Mouse (Mus musculus) thymus, adult 2 months (tissue): ENCODE measurements around the gene Mdfic. TPM values are rescaled to one million over a fixed set of nuclear protein-coding genes. Genes with fewer than 3 reads are reported as not detected.
"Not testable (repeated sequence)": the region's sequence is repeated elsewhere in the genome, so short reads cannot be mapped to it uniquely, and the experiment has no call there.

ENCODE experiments used
- DNase-seq: peaks from one replicate; pipeline ENCODE4 v3.0.0; 2021
- H3K27ac ChIP-seq: fragments of 200-500 bp; 2 replicates; pipeline ENCODE4 v1.5.1; 2012; ENCODE audit warnings: low read length, control low read depth; ENCODE audit not compliant: control insufficient read depth, insufficient read depth
- H3K27me3 ChIP-seq: fragments of 200-500 bp; 2 replicates; pipeline ENCODE4 v1.6.1; 2012; ENCODE audit warnings: mild to moderate bottlenecking, low read length, moderate library complexity, mixed read lengths; ENCODE audit not compliant: control insufficient read depth, insufficient read depth
- H3K36me3 ChIP-seq: fragments of 200-500 bp; 2 replicates; pipeline ENCODE4 v1.6.1; 2012; ENCODE audit warnings: mild to moderate bottlenecking, low read length, moderate library complexity; ENCODE audit not compliant: control insufficient read depth, insufficient read depth
- H3K4me1 ChIP-seq: fragments of 200-500 bp; replicated peaks from 2 replicates; pipeline ENCODE4 v1.6.1; 2012; ENCODE audit warnings: low read length; ENCODE audit not compliant: control insufficient read depth, insufficient read depth
- H3K4me3 ChIP-seq: fragments of 200-500 bp; 2 replicates; pipeline ENCODE4 v1.5.1; 2012; ENCODE audit warnings: mild to moderate bottlenecking, low read length, control low read depth, moderate library complexity; ENCODE audit not compliant: control insufficient read depth, insufficient read depth
- CTCF ChIP-seq: fragments of 200-500 bp; IDR thresholded peaks from 2 replicates; pipeline ENCODE4 v1.5.1; 2012; ENCODE audit warnings: mild to moderate bottlenecking, control low read depth, low read length, moderate library complexity, borderline replicate concordance; ENCODE audit not compliant: control insufficient read depth, poor library complexity, insufficient read depth; ENCODE audit errors: extremely low read depth
- POLR2A ChIP-seq: fragments of 200-500 bp; IDR thresholded peaks from 2 replicates; pipeline ENCODE4 v1.6.1; 2012; ENCODE audit warnings: mild to moderate bottlenecking, low read length, control low read depth, moderate library complexity; ENCODE audit not compliant: control insufficient read depth, poor library complexity, insufficient read depth; ENCODE audit errors: extremely low read depth
- WGBS: fragments of 180-500 bp; shearing (Covaris S2); methylation state at CpG from one replicate; pipeline ENCODE4 v1.1.7; 2018; 5-methylcytosine and 5-hydroxymethylcytosine counted together
- polyA plus RNA-seq: library from polyadenylated mRNA; depleted of rRNA; stranded (reverse); fragments of >200 nt; gene quantifications from 2 replicates; pipeline ENCODE4 v1.2.3, GENCODE M21; 2012

The Mdfic gene
- polyA plus RNA-seq, 1 experiment = 6.2 TPM

GRCm38 (mm10) chr6:15714996-15715844 lies 5.2 kb upstream of the Mdfic start:
- DNase-seq = no peak
- H3K4me3 ChIP-seq = no peak overlapping the region
- no peaks in the 10 kb centered on the region for H3K36me3 ChIP-seq
- no peaks in the 10 kb centered on the region for H3K27me3 ChIP-seq
- H3K4me1 ChIP-seq = 0 out of 2 replicates have a peak, but pooled peaks cover under 1% of the 10 kb centered on the region
- no peak overlapping the region for H3K27ac ChIP-seq
- 68% methylated on average over 2 of the region's 2 CpGs for WGBS
- TF ChIP-seq CTCF = no peak
- TF ChIP-seq POLR2A = no peak

DNA sequence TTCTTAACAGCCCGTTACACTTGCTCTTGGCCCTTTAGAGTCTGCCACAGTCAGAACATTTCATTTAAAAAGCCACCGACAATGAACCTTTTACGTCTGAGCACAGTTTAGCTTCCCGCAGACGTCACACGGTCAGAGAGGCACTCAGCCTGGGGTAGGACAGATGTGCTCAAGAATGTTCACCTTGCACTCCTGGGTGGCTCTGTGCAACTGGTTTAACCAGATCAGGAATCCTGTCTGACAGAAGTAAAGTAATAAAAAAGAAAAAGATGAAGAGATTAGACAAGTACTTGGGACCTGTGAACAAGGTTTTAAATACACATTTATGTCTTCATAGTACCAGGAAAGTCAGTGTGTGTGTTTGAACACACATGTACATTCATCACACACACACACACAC lies 542 bp upstream of the Mdfic start:
- no peak for TF ChIP-seq CTCF
- TF ChIP-seq POLR2A = no peak
- no peak for DNase-seq

DNA sequence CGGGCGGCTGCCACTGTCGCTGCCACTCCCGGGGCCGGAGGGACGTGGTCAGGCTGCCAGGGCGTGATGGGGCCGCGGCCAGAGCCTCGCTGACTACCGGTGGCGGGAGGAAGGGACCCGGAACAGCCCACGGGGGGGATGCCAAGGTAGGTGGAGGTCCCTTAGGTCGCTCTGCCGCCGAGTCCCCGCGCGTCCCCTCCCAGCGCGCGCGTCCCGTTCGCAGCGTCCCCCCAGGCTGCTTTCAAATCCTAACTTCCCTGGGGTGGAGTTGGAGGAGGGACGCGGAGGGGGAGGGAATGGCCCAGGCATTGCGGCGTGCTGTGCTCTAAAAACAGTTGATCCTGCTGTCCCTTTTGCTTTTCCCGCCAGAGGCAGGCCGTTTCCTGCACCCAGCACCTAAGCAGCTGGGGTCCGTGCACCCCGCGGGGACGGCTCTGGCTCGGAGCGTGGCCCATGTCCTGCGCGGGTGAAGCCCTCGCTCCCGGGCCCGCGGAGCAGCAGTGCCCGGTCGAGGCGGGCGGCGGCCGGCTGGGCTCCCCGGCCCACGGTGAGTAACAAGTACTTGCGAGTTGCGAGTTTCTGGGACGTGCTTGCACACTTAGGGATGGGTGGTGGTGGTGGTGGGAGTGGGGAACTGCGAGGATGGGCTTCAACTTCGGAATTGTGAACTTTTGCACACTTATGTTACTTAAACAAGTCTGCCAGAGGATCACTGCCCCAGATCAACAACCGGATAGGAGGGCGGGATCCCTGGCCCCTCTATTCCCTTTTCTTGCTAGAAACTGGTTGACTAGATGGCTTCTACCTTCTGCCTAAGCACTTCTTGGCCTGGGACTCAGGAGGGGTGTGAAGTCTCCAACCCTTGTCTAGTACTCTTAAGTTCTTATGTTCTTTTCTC lies 606 bp downstream of the Mdfic start:
- H3K36me3 ChIP-seq = no peaks in the 10 kb centered on the region
- H3K27me3 ChIP-seq = no peaks in the 10 kb centered on the region
- peak; percentile 50 for DNase-seq
- under 1% methylated on average over 60 of the region's 60 CpGs for WGBS
- no peak overlapping the region for H3K27ac ChIP-seq
- H3K4me3 ChIP-seq = peak overlapping the region; percentile 69
- H3K4me1 ChIP-seq = peaks cover 8% of the 10 kb centered on the region
- no peak; the same call in 1 of the 2 replicates for TF ChIP-seq POLR2A
- no peak for TF ChIP-seq CTCF

More for the DNA sequence above, 542 bp upstream of the Mdfic start:
- Histone ChIP-seq H3K4me3 (no peak overlapping the region), H3K36me3 (no peaks in the 10 kb centered on the region), H3K27me3 (no peaks in the 10 kb centered on the region), H3K4me1 (peaks cover 8% of the 10 kb centered on the region), H3K27ac (no peak overlapping the region)
- 91% methylated on average over 6 of the region's 6 CpGs for WGBS

GRCm38 (mm10) chr6:15721716-15722031 lies 1.2 kb downstream of the Mdfic start:
- TF ChIP-seq CTCF = no peak
- no peak for TF ChIP-seq POLR2A
- DNase-seq = no peak
- 52% methylated on average over 5 of the region's 5 CpGs for WGBS
- peaks cover 8% of the 10 kb centered on the region for H3K4me1 ChIP-seq
- H3K4me3 ChIP-seq = no peak overlapping the region
- no peaks in the 10 kb centered on the region for H3K27me3 ChIP-seq
- no peaks in the 10 kb centered on the region for H3K36me3 ChIP-seq
- H3K27ac ChIP-seq = no peak overlapping the region

DNA sequence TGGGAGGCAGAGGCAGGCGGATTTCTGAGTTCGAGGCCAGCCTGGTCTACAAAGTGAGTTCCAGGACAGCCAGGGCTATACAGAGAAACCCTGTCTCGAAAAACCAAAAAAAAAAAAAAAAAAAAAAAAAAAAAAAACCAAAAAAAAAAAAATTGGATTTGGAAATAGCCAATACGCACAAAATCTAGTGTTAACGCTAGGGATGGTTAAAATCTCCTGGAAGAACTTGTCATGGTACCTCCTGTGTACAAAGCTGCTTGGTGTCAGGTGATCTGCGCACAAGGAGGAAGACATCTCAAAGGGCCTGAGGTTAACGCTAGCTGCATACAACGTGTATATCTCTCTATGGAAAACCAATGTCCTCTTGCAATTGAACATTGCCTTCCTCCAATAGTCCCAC lies 2.2 kb downstream of the Mdfic start:
- not testable (repeated sequence) for H3K4me1 ChIP-seq, H3K36me3 ChIP-seq, H3K27ac ChIP-seq, H3K27me3 ChIP-seq, H3K4me3 ChIP-seq, DNase-seq
- WGBS = 91% methylated on average over 7 of the region's 8 CpGs

- no peak overlapping the region for H3K4me3 ChIP-seq
- WGBS = 96% methylated on average over 4 of the region's 4 CpGs
- TF ChIP-seq POLR2A = no peak
- TF ChIP-seq CTCF = no peak
- no peaks in the 10 kb centered on the region for H3K36me3 ChIP-seq
- no peak for DNase-seq
- no peak overlapping the region for H3K27ac ChIP-seq
- peaks cover 8% of the 10 kb centered on the region for H3K4me1 ChIP-seq
- no peaks in the 10 kb centered on the region for H3K27me3 ChIP-seq
Observed at GRCm38 (mm10) chr6:15724304-15724703, 3.8 kb downstream of the Mdfic start.

DNA sequence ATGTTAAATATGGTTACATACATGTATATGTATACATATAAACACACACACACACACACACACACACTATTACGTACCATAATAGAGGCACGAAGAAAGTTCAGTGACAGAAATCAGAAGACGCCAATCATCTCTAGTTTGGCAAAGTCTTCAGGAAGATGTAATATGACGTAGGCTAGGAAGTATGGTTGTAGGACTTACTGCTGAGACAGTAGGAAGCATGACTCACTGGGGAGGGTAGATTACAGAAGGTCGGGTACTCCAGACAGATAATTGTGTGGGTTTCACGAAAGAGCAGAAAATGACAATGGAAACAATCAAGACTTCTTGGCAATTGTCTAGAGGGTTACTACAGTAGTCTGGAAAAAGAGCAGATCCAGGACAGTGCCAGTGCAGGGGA lies 6.0 kb downstream of the Mdfic start:
- no peak overlapping the region for H3K4me3 ChIP-seq

More for the DNA sequence above, 6.0 kb downstream of the Mdfic start:
- no peak for TF ChIP-seq CTCF
- TF ChIP-seq POLR2A = no peak
- no peak for DNase-seq
- Histone ChIP-seq H3K36me3 (no peaks in the 10 kb centered on the region), H3K27me3 (no peaks in the 10 kb centered on the region), H3K4me1 (peaks cover under 1% of the 10 kb centered on the region; the same call in 1 of the 2 replicates), H3K27ac (no peak overlapping the region)
- WGBS = 91% methylated on average over 6 of the region's 6 CpGs
